Mouse (Mus musculus) cerebellum, adult 8-10 months (tissue): ENCODE measurements around the gene Rsrc1.

Source experiments
- DNase-seq: peaks from one replicate; pipeline ENCODE4 v3.0.0; 2022

The Rsrc1 gene

GRCm38 (mm10) chr3:67373872-67374271, 392.7 kb downstream of the Rsrc1 start, which contains the start of gene Mlf1:
TSS of gene Mlf1 (plus strand) at chr3:67374097.
- DNase-seq: peak; percentile 66

- DNase-seq: no peak
Measured at GRCm38 (mm10) chr3:67374360-67374778, 393.2 kb downstream of the Rsrc1 start.

DNA sequence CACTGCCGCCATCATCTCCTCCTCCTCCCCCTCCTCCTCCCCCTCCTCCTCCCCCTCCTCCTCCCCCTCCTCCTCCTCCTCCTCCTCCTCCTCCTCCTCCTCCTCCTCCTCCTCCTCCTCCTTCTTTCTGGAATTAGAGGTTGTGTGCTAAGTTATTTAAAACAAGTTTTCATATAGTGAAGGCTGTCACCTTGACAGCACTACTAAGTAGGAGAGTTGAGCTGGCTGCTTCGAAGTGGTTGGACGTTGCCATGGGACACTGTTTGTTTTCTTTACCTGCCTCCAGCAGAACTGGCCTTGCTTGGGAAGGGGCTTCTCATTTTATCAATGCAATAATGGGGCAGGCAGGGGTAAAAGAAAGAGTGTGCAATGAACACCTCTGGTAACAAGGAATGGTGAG, 393.9 kb downstream of the Rsrc1 start, which contains the start of gene Gm17402:
TSS of gene Gm17402 (minus strand) at position 101 of the 400 bp plus-strand sequence.
- no peak for DNase-seq

GRCm38 (mm10) chr3:67378215-67378614, 397.0 kb downstream of the Rsrc1 start:
- no peak for DNase-seq
